Comparison of ENCODE assay signal across 9 mouse cellular contexts in genomic region chr7:19507612-19507981, GRCm38 (mm10). TPM values are rescaled to one million over a fixed set of nuclear protein-coding genes. Genes with fewer than 3 reads are reported as not detected.
DNase-seq lines count a peak whose midpoint lies in the region; ATAC-seq lines count a peak whose summit lies in the region.
"Had no signal": no experiment of that assay in that cellular context is flagged by ENCODE, and none has a peak within 500 bp of the region (broad histone marks: within the 10 kb centered on the region; RNA-seq: fewer than 3 reads in every experiment).

No protein-coding gene starts in this region.

- peak overlapping the region; percentile 82 for H3K4me3 ChIP-seq in heart, embryonic 10.5 days
- H3K4me3 ChIP-seq in forebrain, embryonic 15.5 days: peak overlapping the region; percentile 61
- peak overlapping the region; percentile 83 for H3K4me3 ChIP-seq in liver, embryonic 16.5 days (ENCODE audit: low read depth, low read length)

- no peak for DNase-seq in heart, embryonic 10.5 days (ENCODE audit: low spot score)
- DNase-seq in heart, adult 8-10 months (ENCODE audit: low spot score): no peak
- peak; percentile 33 for DNase-seq in CD4-positive helper T cell, adult 2 months (ENCODE audit: low read depth, low spot score)
- DNase-seq in cerebellum, adult 11 months: no peak
- no peak for DNase-seq in spleen, adult 18-20 months
- DNase-seq in frontal cortex, adult 2 months (ENCODE audit: extremely low spot score in 1 of 2, low spot score in 1 of 2): no peak

- H3K4me1 ChIP-seq in heart, embryonic 10.5 days: peaks cover 23% of the 10 kb centered on the region
- H3K4me1 ChIP-seq in forebrain, embryonic 15.5 days: peaks cover 23% of the 10 kb centered on the region
- H3K4me1 ChIP-seq in liver, embryonic 16.5 days (ENCODE audit: control insufficient read depth, low read depth, low read length): peaks cover 22% of the 10 kb centered on the region

- 5% methylated on average over 18 of the region's 18 CpGs for WGBS in heart, embryonic 10.5 days
- WGBS in forebrain, embryonic 15.5 days: 4% methylated on average over 18 of the region's 18 CpGs
- 5% methylated on average over 18 of the region's 18 CpGs for WGBS in liver, embryonic 16.5 days (ENCODE audit: insufficient replicate concordance)

- no peaks in the 10 kb centered on the region for H3K9me3 ChIP-seq in heart, embryonic 10.5 days
- H3K9me3 ChIP-seq in forebrain, embryonic 15.5 days: no peaks in the 10 kb centered on the region
- no peaks in the 10 kb centered on the region for H3K9me3 ChIP-seq in liver, embryonic 16.5 days (replicated peaks; ENCODE audit: control insufficient read depth, low read length)

- H3K27me3 ChIP-seq in heart, embryonic 10.5 days (ENCODE audit: insufficient read depth, poor library complexity, severe bottlenecking): no peaks in the 10 kb centered on the region
- no peaks in the 10 kb centered on the region for H3K27me3 ChIP-seq in forebrain, embryonic 15.5 days
- H3K27me3 ChIP-seq in liver, embryonic 16.5 days (ENCODE audit: control insufficient read depth, insufficient read depth, low read depth, low read length): no peaks in the 10 kb centered on the region

- ATAC-seq in forebrain, embryonic 15.5 days (replicated peaks): no peak
- no peak for ATAC-seq in liver, embryonic 16.5 days (ENCODE audit: low read depth)

- H3K36me3 ChIP-seq in heart, embryonic 10.5 days: peaks cover 5% of the 10 kb centered on the region; the same call in 1 of the 2 replicates
- H3K36me3 ChIP-seq in forebrain, embryonic 15.5 days: no peaks in the 10 kb centered on the region
- no peaks in the 10 kb centered on the region for H3K36me3 ChIP-seq in liver, embryonic 16.5 days (ENCODE audit: control insufficient read depth, insufficient read depth)

- H3K4me2 ChIP-seq in forebrain, embryonic 15.5 days (replicated peaks): peak overlapping the region; percentile 80
- H3K4me2 ChIP-seq in liver, embryonic 16.5 days (ENCODE audit: low read depth, low read length): peak overlapping the region; percentile 88

- H3K9ac ChIP-seq in forebrain, embryonic 15.5 days (replicated peaks): peak overlapping the region; percentile 70
- H3K9ac ChIP-seq in liver, embryonic 16.5 days (ENCODE audit: low read depth, low read length): peak overlapping the region; percentile 86

- peak overlapping the region; percentile 94 for H3K27ac ChIP-seq in heart, embryonic 10.5 days
- H3K27ac ChIP-seq in forebrain, embryonic 15.5 days (replicated peaks): peak overlapping the region; percentile 67
- peak overlapping the region; percentile 85; the same call in 1 of the 2 replicates for H3K27ac ChIP-seq in liver, embryonic 16.5 days (ENCODE audit: low read length)

RNA-seq across cellular contexts. Expression of gene Bloc1s3, which starts 0.6 kb away (rescaled TPM):
- 1.5 and 2.0 TPM in 2 replicates for polyA plus RNA-seq in heart, embryonic 10.5 days (2016; fragmentation: Nextera tagmentation; extraction: Ambion mirVana)
- total RNA-seq in heart, adult 8-10 months (2022): 1 to 10 TPM; 2.2 to 3.1 (median 3.0) TPM
- 4.9 and 5.4 TPM in 2 replicates for polyA plus RNA-seq in forebrain, embryonic 15.5 days (2015; fragmentation: Nextera tagmentation; extraction: Ambion mirVana)
- polyA plus RNA-seq in liver, embryonic 16.5 days (2015; fragmentation: Nextera tagmentation; extraction: Ambion mirVana): 0.65 and 0.72 TPM in 2 replicates
- 7.9 and 8.1 TPM in 2 replicates for polyA plus RNA-seq in frontal cortex, adult 2 months (2012; rRNA removed)

RNA-seq across cellular contexts. Expression of gene Trappc6a, which starts 0.6 kb away (rescaled TPM):
- polyA plus RNA-seq in heart, embryonic 10.5 days (2016; fragmentation: Nextera tagmentation; extraction: Ambion mirVana): 95.3 and 107 TPM in 2 replicates
- total RNA-seq in heart, adult 8-10 months (2022): 10 to 100 TPM; 36.3 to 44.7 (median 37.2) TPM
- 35.3 and 43.0 TPM in 2 replicates for polyA plus RNA-seq in forebrain, embryonic 15.5 days (2015; fragmentation: Nextera tagmentation; extraction: Ambion mirVana)
- 37.2 and 37.4 TPM in 2 replicates for polyA plus RNA-seq in liver, embryonic 16.5 days (2015; fragmentation: Nextera tagmentation; extraction: Ambion mirVana)
- 23.7 and 30.1 TPM in 2 replicates for polyA plus RNA-seq in frontal cortex, adult 2 months (2012; rRNA removed)

RNA-seq across cellular contexts. Expression of gene Nkpd1, which starts 10.0 kb away (rescaled TPM):
- 0.09 and 0.14 TPM in 2 replicates for polyA plus RNA-seq in heart, embryonic 10.5 days (2016; fragmentation: Nextera tagmentation; extraction: Ambion mirVana)
- total RNA-seq in heart, adult 8-10 months (2022): not detected
- polyA plus RNA-seq in forebrain, embryonic 15.5 days (2015; fragmentation: Nextera tagmentation; extraction: Ambion mirVana): 0.66 and 0.75 TPM in 2 replicates
- polyA plus RNA-seq in liver, embryonic 16.5 days (2015; fragmentation: Nextera tagmentation; extraction: Ambion mirVana): not detected in 2 replicates
- 1.0 and 1.4 TPM in 2 replicates for polyA plus RNA-seq in frontal cortex, adult 2 months (2012; rRNA removed)
- total RNA-seq: heart, postnatal 10 days had no signal

RNA-seq across cellular contexts. Expression of gene Exoc3l2, which starts 44.5 kb away (rescaled TPM):
- 1.8 and 2.5 TPM in 2 replicates for polyA plus RNA-seq in heart, embryonic 10.5 days (2016; fragmentation: Nextera tagmentation; extraction: Ambion mirVana)
- total RNA-seq in heart, adult 8-10 months (2022): 1 to 10 TPM in 3 of 4 experiments, under 1 TPM in 1; 0.94 to 1.5 (median 1.1) TPM
- 0.17 and 0.29 TPM in 2 replicates for polyA plus RNA-seq in forebrain, embryonic 15.5 days (2015; fragmentation: Nextera tagmentation; extraction: Ambion mirVana)
- polyA plus RNA-seq in liver, embryonic 16.5 days (2015; fragmentation: Nextera tagmentation; extraction: Ambion mirVana): 0.54 and 0.55 TPM in 2 replicates
- polyA plus RNA-seq in frontal cortex, adult 2 months (2012; rRNA removed): 0.32 and 0.40 TPM in 2 replicates

RNA-seq across cellular contexts. Expression of gene Mark4, which starts 49.0 kb away (rescaled TPM):
- polyA plus RNA-seq in heart, embryonic 10.5 days (2016; fragmentation: Nextera tagmentation; extraction: Ambion mirVana): 7.0 and 8.9 TPM in 2 replicates
- 10 to 100 TPM; 22.8 to 26.4 (median 24.3) TPM for total RNA-seq in heart, adult 8-10 months (2022)
- 18.3 and 18.8 TPM in 2 replicates for polyA plus RNA-seq in forebrain, embryonic 15.5 days (2015; fragmentation: Nextera tagmentation; extraction: Ambion mirVana)
- 0.99 and 1.3 TPM in 2 replicates for polyA plus RNA-seq in liver, embryonic 16.5 days (2015; fragmentation: Nextera tagmentation; extraction: Ambion mirVana)
- polyA plus RNA-seq in frontal cortex, adult 2 months (2012; rRNA removed): 47.5 and 49.9 TPM in 2 replicates
